Mouse (Mus musculus) thymus, postnatal 4 days (tissue): Measurements from ENCODE around the gene Gm10392.
"Not testable (repeated sequence)": the region's sequence is repeated elsewhere in the genome, so short reads cannot be mapped to it uniquely, and the experiment has no call there.

ENCODE experiments used
- DNase-seq: peaks from one replicate; pipeline ENCODE4 v3.0.0; 2021

The Gm10392 gene

GRCm38 (mm10) chr11:77519043-77519442, at the start of gene Gm10392:
TSS of gene Gm10392 (minus strand) at chr11:77519198.
- DNase-seq, result peak; percentile 82

- no peak for DNase-seq
Observed at GRCm38 (mm10) chr11:77545261-77545660, 26.3 kb upstream of the Gm10392 start.

- no peak for DNase-seq
Observed at GRCm38 (mm10) chr11:77532202-77532846, 13.3 kb upstream of the Gm10392 start.

- DNase-seq, result no peak
Observed at GRCm38 (mm10) chr11:77530862-77531261, 11.9 kb upstream of the Gm10392 start.

GRCm38 (mm10) chr11:77529644-77530043, 10.6 kb upstream of the Gm10392 start:
- no peak for DNase-seq

- not testable (repeated sequence) for DNase-seq
Observed at GRCm38 (mm10) chr11:77528420-77528819, 9.4 kb upstream of the Gm10392 start.

GRCm38 (mm10) chr11:77525804-77526486, 6.9 kb upstream of the Gm10392 start:
- DNase-seq, result no peak

- peak; percentile 75 for DNase-seq
Observed at GRCm38 (mm10) chr11:77520601-77521529, 1.9 kb upstream of the Gm10392 start.

GRCm38 (mm10) chr11:77518051-77518798, 773 bp downstream of the Gm10392 start:
- DNase-seq, result peak; percentile 69

GRCm38 (mm10) chr11:77516553-77517425, 2.2 kb downstream of the Gm10392 start:
- peak; percentile 17 for DNase-seq

GRCm38 (mm10) chr11:77515637-77516552, 3.1 kb downstream of the Gm10392 start, which contains the start of gene Trp53i13:
TSS of gene Trp53i13 (minus strand) at chr11:77515980.
- peak; percentile 72 for DNase-seq

GRCm38 (mm10) chr11:77514832-77515636, 4.0 kb downstream of the Gm10392 start, which contains the start of gene Abhd15:
TSS of gene Abhd15 (plus strand) at chr11:77515121.
- DNase-seq, result peak; percentile 82

- no peak for DNase-seq
Observed at GRCm38 (mm10) chr11:77514281-77514831, 4.6 kb downstream of the Gm10392 start.

- DNase-seq, result peak; percentile 26
Observed at GRCm38 (mm10) chr11:77513811-77514170, 5.2 kb downstream of the Gm10392 start.

- peak; percentile 95 for DNase-seq
Observed at GRCm38 (mm10) chr11:77512891-77513810, 5.8 kb downstream of the Gm10392 start.

GRCm38 (mm10) chr11:77511336-77511735, 7.7 kb downstream of the Gm10392 start:
- DNase-seq, result peak; percentile 4

GRCm38 (mm10) chr11:77508068-77509021, 10.7 kb downstream of the Gm10392 start:
- peak; percentile 94 for DNase-seq
